In genomic region chr6:128464996-128465395, GRCm38 (mm10) we compare ENCODE assay signal across 16 mouse cellular contexts.
"Had no signal": no experiment of that assay in that cellular context is flagged by ENCODE, and none has a peak within 500 bp of the region (broad histone marks: within the 10 kb centered on the region; RNA-seq: fewer than 3 reads in every experiment).

No protein-coding gene starts in this region.

- H3K27ac ChIP-seq: neural tube, embryonic 13.5 days; neural tube, embryonic 15.5 days; stomach, embryonic 15.5 days; stomach, postnatal 0 days had no signal

- DNase-seq: retina, postnatal 1 day; right cerebral cortex, adult 18-20 months; right cerebral cortex, postnatal 14 days; right cerebral cortex, postnatal 25 days; right cerebral cortex, postnatal 4 days; spleen, adult 18-20 months; thymus, adult 18-20 months; thymus, adult 2 months; thymus, postnatal 14 days; thymus, postnatal 25 days; thymus, postnatal 36 days; thymus, postnatal 4 days had no signal

- H3K4me1 ChIP-seq: neural tube, embryonic 13.5 days; neural tube, embryonic 15.5 days; stomach, embryonic 15.5 days had no signal

- H3K9me3 ChIP-seq: neural tube, embryonic 13.5 days; neural tube, embryonic 15.5 days; stomach, embryonic 15.5 days had no signal

- H3K4me3 ChIP-seq: neural tube, embryonic 13.5 days; neural tube, embryonic 15.5 days; stomach, embryonic 15.5 days had no signal

- H3K36me3 ChIP-seq: neural tube, embryonic 13.5 days; neural tube, embryonic 15.5 days; stomach, embryonic 15.5 days had no signal

- H3K9ac ChIP-seq: neural tube, embryonic 13.5 days; neural tube, embryonic 15.5 days; stomach, embryonic 15.5 days had no signal

- H3K27me3 ChIP-seq: neural tube, embryonic 13.5 days; neural tube, embryonic 15.5 days; stomach, embryonic 15.5 days had no signal
